Mouse (Mus musculus): ENCODE data around the gene Cyp2a22.
"Not testable (repeated sequence)": the region's sequence is repeated elsewhere in the genome, so short reads cannot be mapped to it uniquely, and the experiment has no call there.

GRCm38 (mm10) chr7:26981937-26982336 is 42.8 kb upstream of the Cyp2a22 start:
- not testable (repeated sequence) for TF ChIP-seq CTCF (conservative IDR thresholded peaks at IDR 0.05; ENCODE audit: insufficient read depth, insufficient read length, low read depth, low read length); POLR2A (IDR thresholded peaks at IDR 0.05; ENCODE audit: low read depth, low read length)

All from kidney, adult 2 months (tissue).